Mouse (Mus musculus) ovary, adult 18-20 months (tissue): ENCODE data around the gene Tut7.
A peak's percentile ranks its signal among the peaks of the same experiment; 100 is the strongest.
"Not testable (repeated sequence)": the region's sequence is repeated elsewhere in the genome, so short reads cannot be mapped to it uniquely, and the experiment has no call there.

Source experiments
- DNase-seq: peaks from one replicate; pipeline ENCODE4 v3.0.0; 2022; ENCODE audit warnings: low spot score, mixed read lengths

The Tut7 gene

DNA sequence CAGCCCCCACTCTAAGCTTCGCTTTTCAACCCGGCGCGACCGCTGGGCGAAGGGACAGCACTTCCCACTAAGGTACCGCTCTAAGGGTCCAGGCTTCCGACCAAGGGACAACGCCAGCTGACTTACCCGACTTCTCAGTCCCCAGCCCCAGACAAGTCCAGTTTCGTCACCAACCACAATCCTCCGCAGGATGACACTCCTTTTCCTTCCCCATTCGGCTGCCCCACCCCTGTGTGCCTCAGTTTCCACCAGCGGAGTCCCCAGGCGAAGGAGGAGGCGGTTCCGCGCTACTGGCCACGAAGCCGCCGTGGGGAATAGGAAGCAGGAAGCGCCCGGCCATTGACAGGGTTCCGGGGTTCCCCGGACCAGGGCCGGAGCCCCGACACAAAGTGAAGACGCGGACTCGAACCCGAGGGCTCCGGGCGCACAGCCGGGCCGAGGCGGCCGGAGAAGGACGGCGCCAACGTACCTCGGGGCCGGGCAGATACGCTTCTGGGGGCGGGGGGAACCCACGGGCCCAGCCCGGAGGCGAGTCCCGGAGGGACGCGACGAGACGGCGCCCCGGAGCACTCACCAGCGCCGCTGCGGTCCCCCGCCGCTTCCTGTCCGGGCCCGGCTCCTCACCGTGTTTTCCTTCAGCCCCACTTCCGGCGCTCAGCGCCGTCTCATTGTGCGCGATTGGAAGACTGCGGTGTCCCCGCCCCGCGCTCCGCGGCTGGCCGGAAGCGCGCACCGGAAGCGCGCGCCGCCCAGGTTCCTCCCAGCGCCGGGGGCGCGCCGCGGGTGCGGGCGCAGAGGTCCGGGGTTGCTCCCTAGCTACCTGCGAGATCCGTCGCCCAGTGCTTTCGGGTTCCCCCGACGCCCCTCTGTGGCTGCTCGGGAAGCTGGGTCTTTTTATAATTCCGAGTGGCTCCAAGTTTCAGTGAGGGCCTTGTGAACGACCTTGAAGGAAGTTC, at the start of gene Tut7:
Tut7 (minus strand) TSS at position 641 of the 956 bp plus-strand sequence.
- DNase-seq, result peak; percentile 90

DNA sequence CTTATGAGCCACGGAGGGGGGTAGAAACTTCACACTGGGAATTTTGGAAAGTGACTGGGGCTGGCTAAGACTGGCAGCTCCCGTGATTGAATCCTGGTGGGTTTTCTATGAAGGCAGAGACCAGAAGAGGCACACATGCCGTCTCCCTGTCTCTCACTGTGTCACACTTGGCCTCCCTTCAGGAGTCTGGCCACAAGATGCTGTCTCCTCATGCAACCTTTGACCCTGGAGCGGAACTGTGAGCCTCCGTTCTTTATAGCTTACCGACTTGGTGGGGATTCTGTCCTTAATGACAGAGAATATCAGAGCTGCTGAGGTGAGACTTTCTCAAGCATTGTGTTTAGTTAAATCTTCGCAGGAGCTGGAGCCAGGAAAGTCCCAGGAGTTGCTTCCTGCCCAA, 49.5 kb upstream of the Tut7 start:
- no peak for DNase-seq

- DNase-seq, result no peak
These were observed 47.1 kb upstream of the Tut7 start for GRCm38 (mm10) chr13:59870004-59870403.

GRCm38 (mm10) chr13:59868011-59868649, 45.2 kb upstream of the Tut7 start:
- DNase-seq, result no peak

DNA sequence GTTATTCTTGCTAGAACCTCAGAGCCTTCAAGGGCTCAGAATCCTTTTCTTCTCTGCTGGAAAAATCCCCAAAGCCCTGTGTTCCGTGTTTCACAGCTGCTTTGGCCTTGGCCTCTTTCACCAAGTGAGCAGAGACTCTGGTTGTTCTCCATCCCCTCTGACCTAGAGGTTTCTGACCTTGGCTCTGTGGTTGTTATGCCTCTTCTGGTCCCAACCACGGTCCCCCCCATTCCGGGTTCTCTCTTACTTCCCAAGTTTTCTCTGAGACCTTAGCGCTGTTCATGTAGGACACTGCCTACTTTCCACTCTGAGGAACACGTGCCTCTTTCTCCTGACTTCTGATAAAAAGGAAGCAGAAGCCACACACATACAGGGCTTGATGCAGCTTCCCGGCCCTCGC, 44.2 kb upstream of the Tut7 start:
- no peak for DNase-seq

GRCm38 (mm10) chr13:59859515-59859914, 36.6 kb upstream of the Tut7 start:
- no peak for DNase-seq

GRCm38 (mm10) chr13:59856286-59857070, 33.5 kb upstream of the Tut7 start:
- DNase-seq, result no peak

DNA sequence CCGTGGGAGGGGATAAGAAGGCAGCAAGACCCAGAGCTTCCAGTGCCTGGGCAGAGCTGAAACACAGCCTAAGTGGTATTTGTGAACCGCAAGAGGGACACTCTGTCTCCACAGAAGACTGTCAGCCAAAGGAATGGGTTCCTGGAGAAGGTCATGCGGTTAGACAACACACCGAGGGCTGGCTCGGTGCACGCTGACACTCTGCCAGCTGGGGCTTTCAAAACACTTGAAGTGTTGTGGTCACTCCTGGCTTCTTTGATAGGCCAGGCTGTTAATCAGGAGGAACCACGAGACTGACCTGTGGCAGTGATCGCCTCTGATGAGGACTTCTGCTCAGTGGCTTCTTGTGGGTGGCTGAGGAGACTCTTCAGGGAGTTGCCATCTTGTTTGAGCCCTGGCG, 30.5 kb upstream of the Tut7 start:
- DNase-seq, result peak; percentile 72

GRCm38 (mm10) chr13:59850373-59850772, 27.4 kb upstream of the Tut7 start:
- no peak for DNase-seq

- no peak for DNase-seq
These were observed 21.7 kb upstream of the Tut7 start for GRCm38 (mm10) chr13:59844661-59845060.

DNA sequence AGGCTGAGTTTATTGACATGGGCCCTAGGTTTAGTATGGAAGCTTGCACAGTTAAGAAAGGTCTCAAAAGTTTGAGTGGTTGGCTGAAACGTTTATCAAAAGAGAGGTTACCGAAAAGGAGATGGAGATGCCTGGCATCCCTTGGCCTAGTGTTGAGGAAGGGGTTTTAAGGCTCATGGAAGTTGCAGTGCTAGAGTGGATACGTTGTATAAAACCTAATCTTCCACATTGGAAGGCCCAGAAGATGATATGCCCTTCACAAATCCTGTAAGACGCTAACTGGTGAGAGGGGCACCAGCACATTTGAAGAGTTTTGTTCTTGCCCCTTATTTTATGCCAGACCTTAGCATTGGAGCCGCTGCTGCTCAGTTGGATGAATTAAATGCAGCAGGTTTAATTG, 21.0 kb upstream of the Tut7 start:
- no peak for DNase-seq

DNA sequence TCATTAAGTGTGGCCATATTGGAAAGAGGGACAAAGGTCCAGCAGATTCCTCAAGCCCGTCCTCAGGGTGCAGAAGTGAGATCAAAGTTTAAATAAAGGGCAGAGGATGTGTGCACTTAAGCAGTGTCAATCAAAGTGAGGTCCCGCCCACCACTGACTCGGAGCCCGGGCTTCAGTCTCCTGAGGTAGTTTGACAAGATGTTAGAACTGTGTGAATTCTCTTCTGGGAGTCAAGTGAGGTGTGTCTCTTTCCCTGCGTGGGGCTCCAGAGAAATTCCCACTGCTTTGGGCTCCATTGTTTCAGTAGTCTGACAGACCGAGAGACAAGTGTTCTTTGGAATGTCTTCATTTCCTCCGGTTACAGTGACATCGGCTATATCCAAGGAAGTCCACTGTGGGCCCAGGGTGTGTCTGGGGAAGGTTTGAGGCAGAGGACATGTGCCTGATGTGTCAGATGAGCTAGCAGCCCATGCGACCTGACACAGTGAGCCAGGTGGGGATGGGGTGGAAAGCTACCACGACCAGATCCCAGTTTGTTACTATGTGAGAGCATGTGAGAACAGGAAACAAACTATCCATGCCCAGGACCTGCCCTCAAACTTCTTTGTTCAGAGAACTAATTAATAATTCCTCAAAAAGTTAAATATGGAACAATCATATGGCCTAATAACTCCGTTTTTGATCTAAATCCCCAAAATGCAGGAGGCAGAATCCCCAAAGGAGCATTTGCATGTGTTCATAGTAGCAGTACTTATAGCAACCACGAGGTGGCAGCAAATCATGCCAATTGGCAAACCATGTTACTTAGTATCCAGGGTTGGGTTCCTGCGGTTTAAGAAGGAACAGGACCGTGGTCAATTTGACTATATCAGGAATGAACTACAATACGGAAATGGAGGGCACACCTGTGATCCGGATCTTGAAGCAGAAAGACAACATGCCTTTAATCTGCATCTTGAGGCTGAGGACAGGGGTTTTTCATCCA, 19.6 kb upstream of the Tut7 start:
- DNase-seq, result peak; percentile 34

DNA sequence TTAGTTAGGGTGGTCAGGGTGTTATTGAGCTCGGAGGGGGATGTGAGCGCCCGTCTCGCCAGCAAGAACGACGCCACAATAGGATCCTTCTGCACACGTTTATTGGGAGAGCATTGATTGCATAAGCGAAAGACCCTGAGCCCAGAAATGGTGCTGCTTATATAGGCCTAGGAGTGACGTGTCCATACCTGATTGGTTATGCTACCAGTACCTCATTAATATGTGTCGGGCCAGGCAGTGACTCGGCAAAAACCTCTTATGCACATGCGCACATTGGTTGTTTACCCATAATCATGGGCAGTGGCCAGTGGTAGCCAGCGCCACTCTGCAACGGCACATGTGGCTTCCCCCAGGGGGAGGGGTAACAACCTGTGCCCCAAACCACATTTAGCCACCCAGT, 18.8 kb upstream of the Tut7 start:
- not testable (repeated sequence) for DNase-seq

DNA sequence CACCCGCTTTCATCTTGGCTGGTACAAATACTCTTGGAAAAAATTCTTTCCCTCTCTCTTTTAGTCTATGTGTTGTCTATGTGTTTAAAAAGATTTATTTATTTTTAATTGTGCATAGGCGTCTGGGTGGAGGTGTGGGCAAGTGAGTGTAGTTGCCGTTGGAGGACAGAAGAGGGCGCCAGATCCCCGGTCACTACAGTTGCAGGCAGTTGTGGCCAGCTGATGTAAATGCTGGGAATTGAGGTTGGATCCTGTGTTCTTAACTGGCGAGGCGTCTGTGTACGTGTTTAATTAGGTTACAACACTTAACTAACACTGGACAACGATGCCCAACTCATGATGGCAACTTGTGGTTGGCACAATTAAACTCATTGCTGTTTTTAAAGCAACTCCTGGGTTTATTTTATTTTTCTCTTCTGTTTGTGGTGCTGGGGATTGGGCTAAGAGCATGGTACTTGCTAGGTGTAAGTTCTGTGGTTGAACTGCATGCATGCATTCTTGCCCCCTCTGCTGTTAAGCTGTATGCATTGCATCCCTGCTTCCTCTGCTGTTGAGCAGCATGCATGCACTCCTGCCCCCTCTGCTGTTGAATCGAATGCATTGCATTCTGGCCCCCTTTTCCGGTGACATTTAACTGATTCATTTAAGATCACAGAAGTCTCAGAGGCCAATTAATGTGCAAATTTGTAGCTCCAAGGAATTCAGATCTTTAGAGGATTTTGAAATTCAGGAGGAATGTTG, 17.7 kb upstream of the Tut7 start:
- peak; percentile 74 for DNase-seq

GRCm38 (mm10) chr13:59839356-59839755, 16.4 kb upstream of the Tut7 start:
- peak; percentile 24 for DNase-seq

GRCm38 (mm10) chr13:59838464-59838863, 15.5 kb upstream of the Tut7 start:
- DNase-seq, result no peak

DNA sequence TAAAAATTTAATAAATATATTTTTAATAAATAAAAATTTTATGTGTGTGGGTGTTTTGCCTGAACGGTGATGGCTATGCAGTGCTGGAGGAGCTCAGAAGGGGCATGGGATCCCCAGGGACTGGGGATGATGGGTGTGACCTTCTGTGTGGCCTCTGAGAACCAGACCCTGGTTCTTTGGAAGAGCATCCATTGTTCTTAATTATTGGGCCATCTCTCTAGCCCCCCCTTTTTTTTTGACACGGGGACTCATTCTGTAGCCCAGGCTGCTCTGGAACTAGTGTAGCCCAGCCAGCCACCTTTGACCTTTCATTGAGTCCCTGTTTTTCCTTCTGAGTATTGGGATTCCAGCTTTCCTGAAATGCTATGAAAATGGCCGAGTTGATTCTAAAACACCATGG, 13.9 kb upstream of the Tut7 start:
- DNase-seq, result no peak

DNA sequence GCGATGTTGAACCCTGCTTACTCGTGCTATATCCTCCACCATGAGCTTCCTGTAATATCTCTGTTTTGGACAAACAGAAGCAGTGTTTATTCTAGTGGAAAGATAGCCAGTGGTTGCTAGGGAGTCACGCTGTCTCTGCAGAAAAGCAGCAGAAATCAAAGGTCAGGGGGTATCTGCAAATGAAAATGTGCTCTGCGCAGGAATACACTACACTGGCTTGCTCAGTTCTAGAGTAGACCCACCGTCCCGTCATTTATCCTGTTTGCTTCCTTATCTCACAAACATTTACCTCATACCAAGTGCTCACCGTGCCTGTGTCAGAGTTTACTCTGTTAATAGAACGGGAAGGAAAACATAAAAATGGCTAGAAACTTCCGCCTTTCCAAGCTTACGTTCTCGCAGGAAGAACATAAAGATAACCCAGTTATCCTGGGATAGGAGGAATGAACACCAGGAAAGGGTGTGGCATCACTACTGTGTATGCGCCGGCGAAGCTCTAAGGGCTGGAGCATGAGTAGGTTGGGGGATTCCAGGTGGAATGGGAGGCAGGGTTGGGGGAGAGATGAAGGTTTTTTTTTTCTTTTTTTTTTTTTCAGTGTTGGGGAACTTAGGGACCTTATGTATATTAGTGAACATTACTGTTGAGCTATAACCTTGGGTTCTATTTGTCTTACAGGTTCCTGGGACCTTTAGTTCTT, 13.3 kb upstream of the Tut7 start:
- DNase-seq, result peak; percentile 29

- DNase-seq, result peak; percentile 46
These were observed 12.0 kb upstream of the Tut7 start for GRCm38 (mm10) chr13:59834786-59835452.
